Mouse (Mus musculus): Measurements from ENCODE around the gene Sobp. TPM values are rescaled to one million over a fixed set of nuclear protein-coding genes. Genes with fewer than 3 reads are reported as not detected.

Gene Sobp
- polyA plus RNA-seq, 1 experiment from 2014 or later = 2.4 TPM

GRCm38 (mm10) chr10:43014358-43014757 is 160.0 kb downstream of the Sobp start:
- Histone ChIP-seq H3K36me3 (ENCODE audit: control insufficient read depth, insufficient read depth, low read length) (no peaks in the 10 kb centered on the region), H3K4me1 (ENCODE audit: control insufficient read depth in 2 of 2, insufficient read depth in 2 of 2, low read length in 2 of 2) (peaks cover 2% of the 10 kb centered on the region in 2 experiments; a peak in 1 of 4 replicates), H3K4me2 (ENCODE audit: low read length) (no peak overlapping the region), H3K27ac (replicated peaks in 1 of 2; ENCODE audit: control insufficient read depth in 1 of 2, insufficient read depth in 1 of 2, low read depth in 2 of 2, low read length in 2 of 2) (no peak overlapping the region), H3K27me3 (ENCODE audit: control insufficient read depth, insufficient read depth, low read length) (no peaks in the 10 kb centered on the region), H3K9me3 (ENCODE audit: control insufficient read depth, low read length) (no peaks in the 10 kb centered on the region), H3K9ac (ENCODE audit: low read length) (no peak overlapping the region), H3K4me3 (ENCODE audit: control insufficient read depth in 1 of 2, insufficient read depth in 1 of 2, low read depth in 1 of 2, low read length in 2 of 2) (no peak overlapping the region)
- WGBS = 85% methylated on average over 4 of the region's 4 CpGs
- no peak for ATAC-seq (ENCODE audit: insufficient number of reproducible peaks, insufficient read depth, low FRiP score, low read depth)

DNA sequence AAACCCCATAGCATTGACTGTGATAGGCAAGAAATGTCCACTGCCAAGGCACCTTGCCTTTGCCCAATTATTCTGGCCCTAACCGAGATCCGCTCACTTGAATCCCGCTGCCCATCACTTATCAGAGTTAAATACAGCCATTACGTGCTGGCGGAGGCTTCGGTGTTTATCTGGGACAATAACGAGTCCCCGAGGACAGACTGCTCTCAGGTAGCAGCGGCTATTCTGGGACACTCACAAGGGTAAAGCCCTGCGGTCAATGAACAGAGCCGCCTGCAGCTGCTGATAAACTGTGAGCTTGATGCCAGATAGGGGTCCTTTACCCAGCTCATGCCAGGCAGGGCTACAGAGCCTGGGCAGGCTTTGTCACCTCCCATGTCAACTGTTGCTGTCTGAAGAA is 166.2 kb downstream of the Sobp start:
- H3K27me3 ChIP-seq (ENCODE audit: control insufficient read depth, insufficient read depth, low read length) = no peaks in the 10 kb centered on the region
- peaks cover 6 to 15% of the 10 kb centered on the region in 2 experiments for H3K4me1 ChIP-seq (ENCODE audit: control insufficient read depth in 2 of 2, insufficient read depth in 2 of 2, low read length in 2 of 2)
- 32% methylated on average over 11 of the region's 11 CpGs for WGBS
- H3K4me3 ChIP-seq (ENCODE audit: control insufficient read depth in 1 of 2, insufficient read depth in 1 of 2, low read depth in 1 of 2, low read length in 2 of 2) = no peak overlapping the region
- H3K27ac ChIP-seq (replicated peaks in 1 of 2; ENCODE audit: control insufficient read depth in 1 of 2, insufficient read depth in 1 of 2, low read depth in 2 of 2, low read length in 2 of 2) = peak overlapping the region in 1 of 2 experiments; percentile 49; a peak in 3 of 4 replicates
- H3K36me3 ChIP-seq (ENCODE audit: control insufficient read depth, insufficient read depth, low read length) = no peaks in the 10 kb centered on the region
- H3K4me2 ChIP-seq (ENCODE audit: low read length) = peak overlapping the region; percentile 34
- H3K9me3 ChIP-seq (ENCODE audit: control insufficient read depth, low read length) = no peaks in the 10 kb centered on the region
- H3K9ac ChIP-seq (ENCODE audit: low read length) = no peak overlapping the region
- no peak for ATAC-seq (ENCODE audit: insufficient number of reproducible peaks, insufficient read depth, low FRiP score, low read depth)

GRCm38 (mm10) chr10:43006534-43006933 is 167.8 kb downstream of the Sobp start:
- ATAC-seq (ENCODE audit: insufficient number of reproducible peaks, insufficient read depth, low FRiP score, low read depth) = no peak
- Histone ChIP-seq H3K27ac (replicated peaks in 1 of 2; ENCODE audit: control insufficient read depth in 1 of 2, insufficient read depth in 1 of 2, low read depth in 2 of 2, low read length in 2 of 2) (no peak overlapping the region), H3K27me3 (ENCODE audit: control insufficient read depth, insufficient read depth, low read length) (no peaks in the 10 kb centered on the region), H3K9me3 (ENCODE audit: control insufficient read depth, low read length) (no peaks in the 10 kb centered on the region), H3K4me2 (ENCODE audit: low read length) (no peak overlapping the region), H3K36me3 (ENCODE audit: control insufficient read depth, insufficient read depth, low read length) (no peaks in the 10 kb centered on the region), H3K4me1 (ENCODE audit: control insufficient read depth in 2 of 2, insufficient read depth in 2 of 2, low read length in 2 of 2) (peaks cover 11 to 20% of the 10 kb centered on the region in 2 experiments), H3K9ac (ENCODE audit: low read length) (no peak overlapping the region), H3K4me3 (ENCODE audit: control insufficient read depth in 1 of 2, insufficient read depth in 1 of 2, low read depth in 1 of 2, low read length in 2 of 2) (no peak overlapping the region)
- WGBS = 52% methylated on average over 4 of the region's 4 CpGs

DNA sequence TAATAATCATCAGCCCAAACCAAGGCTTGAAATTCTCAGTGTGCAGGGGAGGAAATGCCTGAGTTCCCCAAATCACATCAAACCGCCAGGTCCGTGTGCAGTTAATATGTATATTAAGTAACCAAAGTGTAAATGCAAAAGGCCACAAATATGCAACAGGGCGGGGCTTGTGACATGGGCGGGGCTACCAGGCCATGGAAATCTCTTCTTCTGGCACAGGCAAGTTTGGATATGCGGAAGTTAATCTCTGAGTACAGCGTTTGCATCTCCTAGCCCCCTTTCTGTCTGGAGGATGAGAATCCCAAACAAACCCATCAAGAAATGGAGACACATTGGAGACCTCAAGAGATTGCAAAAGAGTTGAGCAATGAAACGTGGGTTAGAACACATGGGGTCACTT is 168.7 kb downstream of the Sobp start:
- Histone ChIP-seq H3K4me1 (ENCODE audit: control insufficient read depth in 2 of 2, insufficient read depth in 2 of 2, low read length in 2 of 2) (peaks cover 11 to 20% of the 10 kb centered on the region in 2 experiments), H3K27ac (replicated peaks in 1 of 2; ENCODE audit: control insufficient read depth in 1 of 2, insufficient read depth in 1 of 2, low read depth in 2 of 2, low read length in 2 of 2) (no peak overlapping the region), H3K9me3 (ENCODE audit: control insufficient read depth, low read length) (no peaks in the 10 kb centered on the region), H3K4me2 (ENCODE audit: low read length) (no peak overlapping the region), H3K9ac (ENCODE audit: low read length) (no peak overlapping the region), H3K27me3 (ENCODE audit: control insufficient read depth, insufficient read depth, low read length) (no peaks in the 10 kb centered on the region), H3K4me3 (ENCODE audit: control insufficient read depth in 1 of 2, insufficient read depth in 1 of 2, low read depth in 1 of 2, low read length in 2 of 2) (no peak overlapping the region), H3K36me3 (ENCODE audit: control insufficient read depth, insufficient read depth, low read length) (no peaks in the 10 kb centered on the region)
- ATAC-seq (ENCODE audit: insufficient number of reproducible peaks, insufficient read depth, low FRiP score, low read depth) = no peak
- WGBS = 80% methylated on average over 7 of the region's 7 CpGs

DNA sequence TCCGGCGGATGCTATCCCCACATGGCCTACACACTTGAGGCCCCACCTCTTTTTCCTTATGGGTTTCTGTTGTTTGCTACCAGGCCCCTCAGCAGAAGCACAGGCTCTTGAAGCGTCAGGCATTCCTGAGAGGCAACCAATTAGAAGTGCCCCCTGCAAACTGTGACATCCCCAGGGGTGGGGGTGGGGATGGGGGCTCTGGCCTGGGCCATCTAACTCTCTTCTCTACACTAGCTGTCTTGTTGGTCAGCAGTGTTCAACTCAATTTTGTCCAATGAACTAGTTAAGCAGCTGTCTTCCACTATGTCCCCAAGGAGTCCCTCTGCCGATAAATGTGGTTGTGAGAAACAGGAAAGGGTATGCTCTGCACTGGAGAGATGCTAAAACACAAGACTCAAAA is 169.3 kb downstream of the Sobp start:
- Histone ChIP-seq H3K27ac (replicated peaks in 1 of 2; ENCODE audit: control insufficient read depth in 1 of 2, insufficient read depth in 1 of 2, low read depth in 2 of 2, low read length in 2 of 2) (no peak overlapping the region), H3K9me3 (ENCODE audit: control insufficient read depth, low read length) (no peaks in the 10 kb centered on the region), H3K4me3 (ENCODE audit: control insufficient read depth in 1 of 2, insufficient read depth in 1 of 2, low read depth in 1 of 2, low read length in 2 of 2) (no peak overlapping the region), H3K9ac (ENCODE audit: low read length) (no peak overlapping the region), H3K36me3 (ENCODE audit: control insufficient read depth, insufficient read depth, low read length) (no peaks in the 10 kb centered on the region), H3K27me3 (ENCODE audit: control insufficient read depth, insufficient read depth, low read length) (no peaks in the 10 kb centered on the region), H3K4me1 (ENCODE audit: control insufficient read depth in 2 of 2, insufficient read depth in 2 of 2, low read length in 2 of 2) (peaks cover 11 to 20% of the 10 kb centered on the region in 2 experiments), H3K4me2 (ENCODE audit: low read length) (no peak overlapping the region)
- 54% methylated on average over 4 of the region's 4 CpGs for WGBS
- no peak for ATAC-seq (ENCODE audit: insufficient number of reproducible peaks, insufficient read depth, low FRiP score, low read depth)

DNA sequence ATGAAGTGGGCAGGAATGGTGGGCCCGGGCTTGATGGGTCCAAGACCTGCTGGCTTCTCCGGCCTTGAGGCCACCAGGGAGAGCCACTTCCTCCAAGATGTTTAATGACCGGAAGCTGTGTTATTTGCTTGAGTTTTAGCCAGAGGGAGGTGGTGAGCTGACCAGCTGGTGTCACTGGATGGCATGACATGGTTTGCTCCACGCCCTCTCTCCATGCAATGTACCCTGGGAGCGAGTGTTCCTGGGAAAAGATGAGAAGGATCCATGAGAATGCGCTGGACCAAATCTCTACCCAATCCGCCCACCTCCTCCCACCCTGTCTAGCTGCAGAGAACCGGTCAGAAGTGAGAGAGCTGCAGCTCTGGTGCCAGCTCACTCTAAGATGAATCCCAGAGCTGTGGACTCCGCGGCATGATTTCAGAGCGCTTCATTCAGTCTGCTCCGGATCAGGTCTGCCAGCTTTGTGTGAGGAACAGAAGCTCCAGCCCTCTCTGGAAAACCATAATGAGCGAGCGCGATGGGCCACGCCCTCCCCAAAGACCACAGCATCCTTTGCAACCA is 170.1 kb downstream of the Sobp start:
- Histone ChIP-seq H3K4me2 (ENCODE audit: low read length) (no peak overlapping the region), H3K36me3 (ENCODE audit: control insufficient read depth, insufficient read depth, low read length) (no peaks in the 10 kb centered on the region), H3K27me3 (ENCODE audit: control insufficient read depth, insufficient read depth, low read length) (no peaks in the 10 kb centered on the region), H3K9me3 (ENCODE audit: control insufficient read depth, low read length) (no peaks in the 10 kb centered on the region), H3K27ac (replicated peaks in 1 of 2; ENCODE audit: control insufficient read depth in 1 of 2, insufficient read depth in 1 of 2, low read depth in 2 of 2, low read length in 2 of 2) (no peak overlapping the region), H3K4me1 (ENCODE audit: control insufficient read depth in 2 of 2, insufficient read depth in 2 of 2, low read length in 2 of 2) (peaks cover 11 to 20% of the 10 kb centered on the region in 2 experiments), H3K4me3 (ENCODE audit: control insufficient read depth in 1 of 2, insufficient read depth in 1 of 2, low read depth in 1 of 2, low read length in 2 of 2) (no peak overlapping the region), H3K9ac (ENCODE audit: low read length) (no peak overlapping the region)
- WGBS = 83% methylated on average over 16 of the region's 16 CpGs
- no peak for ATAC-seq (ENCODE audit: insufficient number of reproducible peaks, insufficient read depth, low FRiP score, low read depth)

DNA sequence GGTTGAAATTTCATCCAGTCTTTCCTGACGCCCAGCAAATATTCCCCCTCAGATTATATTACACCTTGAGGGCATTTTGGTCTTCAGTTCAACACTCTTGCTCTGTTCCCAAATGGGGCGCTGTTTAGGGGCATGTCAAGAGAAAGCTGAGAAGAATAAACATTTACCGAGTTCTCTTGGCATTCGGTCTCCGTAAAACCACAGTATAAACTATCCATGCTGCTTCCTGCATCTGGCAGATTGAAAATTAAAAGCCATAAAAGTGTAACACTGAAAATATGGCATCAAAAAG is 170.9 kb downstream of the Sobp start:
- no peak overlapping the region for H3K4me2 ChIP-seq (ENCODE audit: low read length)

More for the DNA sequence above, 170.9 kb downstream of the Sobp start:
- Histone ChIP-seq H3K9me3 (ENCODE audit: control insufficient read depth, low read length) (no peaks in the 10 kb centered on the region), H3K4me1 (ENCODE audit: control insufficient read depth in 2 of 2, insufficient read depth in 2 of 2, low read length in 2 of 2) (peaks cover 10 to 17% of the 10 kb centered on the region in 2 experiments), H3K27me3 (ENCODE audit: control insufficient read depth, insufficient read depth, low read length) (no peaks in the 10 kb centered on the region), H3K4me3 (ENCODE audit: control insufficient read depth in 1 of 2, insufficient read depth in 1 of 2, low read depth in 1 of 2, low read length in 2 of 2) (no peak overlapping the region), H3K36me3 (ENCODE audit: control insufficient read depth, insufficient read depth, low read length) (no peaks in the 10 kb centered on the region), H3K9ac (ENCODE audit: low read length) (no peak overlapping the region), H3K27ac (replicated peaks in 1 of 2; ENCODE audit: control insufficient read depth in 1 of 2, insufficient read depth in 1 of 2, low read depth in 2 of 2, low read length in 2 of 2) (no peak overlapping the region)
- no peak for ATAC-seq (ENCODE audit: insufficient number of reproducible peaks, insufficient read depth, low FRiP score, low read depth)
- 61% methylated on average over 5 of the region's 5 CpGs for WGBS
